In the genomic region with DNA sequence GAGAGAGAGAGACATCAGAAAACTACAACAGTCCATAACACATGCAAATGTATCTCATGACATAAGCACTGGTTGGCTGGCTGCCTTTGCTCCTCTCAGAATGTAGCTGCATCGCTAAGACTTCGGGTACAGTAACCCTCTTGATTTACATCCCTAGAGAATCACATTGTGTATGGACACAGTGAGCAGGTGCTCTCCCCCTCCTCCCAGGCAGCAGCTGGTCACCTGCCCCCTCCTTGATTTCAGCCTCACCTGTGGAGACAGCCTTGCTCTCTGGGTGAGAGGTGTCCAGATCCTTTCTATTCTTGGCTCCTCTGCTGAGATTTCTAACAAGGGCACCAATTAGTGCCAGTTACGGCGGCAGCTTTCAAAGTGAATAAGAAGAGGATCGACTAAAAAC, we compare ENCODE assay signal across 14 mouse cellular contexts.
DNase-seq lines count a peak whose midpoint lies in the region; ATAC-seq lines count a peak whose summit lies in the region.
"Had no signal": no experiment of that assay in that cellular context is flagged by ENCODE, and none has a peak within 500 bp of the region (broad histone marks: within the 10 kb centered on the region; RNA-seq: fewer than 3 reads in every experiment).

No protein-coding gene starts in this region.

- no peak overlapping the region for H3K27ac ChIP-seq in heart, embryonic 13.5 days (replicated peaks)
- no peak overlapping the region for H3K27ac ChIP-seq in midbrain, embryonic 13.5 days
- no peak overlapping the region for H3K27ac ChIP-seq in midbrain, embryonic 11.5 days (ENCODE audit: low read depth, low read length)
- peak overlapping the region; percentile 60 for H3K27ac ChIP-seq in forebrain, embryonic 15.5 days (replicated peaks)
- H3K27ac ChIP-seq in midbrain, embryonic 15.5 days = 0 out of 2 replicates have a peak overlapping the region, but pooled peaks have one; percentile 34
- H3K27ac ChIP-seq: neural tube, embryonic 15.5 days had no signal

- WGBS in heart, embryonic 13.5 days = 44% methylated on average over 5 of the region's 5 CpGs
- WGBS in midbrain, embryonic 13.5 days = 43% methylated on average over 5 of the region's 5 CpGs
- 75% methylated on average over 5 of the region's 5 CpGs for WGBS in midbrain, embryonic 11.5 days
- WGBS in forebrain, embryonic 15.5 days = 7% methylated on average over 5 of the region's 5 CpGs
- 35% methylated on average over 5 of the region's 5 CpGs for WGBS in midbrain, embryonic 15.5 days

- H3K27me3 ChIP-seq in heart, embryonic 13.5 days (replicated peaks) = no peaks in the 10 kb centered on the region
- no peaks in the 10 kb centered on the region for H3K27me3 ChIP-seq in midbrain, embryonic 13.5 days
- no peaks in the 10 kb centered on the region for H3K27me3 ChIP-seq in midbrain, embryonic 11.5 days (ENCODE audit: control insufficient read depth, insufficient read depth, low read length)
- H3K27me3 ChIP-seq in forebrain, embryonic 15.5 days = no peaks in the 10 kb centered on the region
- no peaks in the 10 kb centered on the region for H3K27me3 ChIP-seq in midbrain, embryonic 15.5 days (replicated peaks)
- H3K27me3 ChIP-seq: neural tube, embryonic 15.5 days had no signal

- H3K9me3 ChIP-seq in heart, embryonic 13.5 days = no peaks in the 10 kb centered on the region
- no peaks in the 10 kb centered on the region for H3K9me3 ChIP-seq in midbrain, embryonic 13.5 days
- H3K9me3 ChIP-seq in midbrain, embryonic 11.5 days (ENCODE audit: control insufficient read depth, low read length) = no peaks in the 10 kb centered on the region
- H3K9me3 ChIP-seq in forebrain, embryonic 15.5 days = no peaks in the 10 kb centered on the region
- no peaks in the 10 kb centered on the region for H3K9me3 ChIP-seq in midbrain, embryonic 15.5 days
- H3K9me3 ChIP-seq: neural tube, embryonic 15.5 days had no signal

- no peak overlapping the region for H3K9ac ChIP-seq in heart, embryonic 13.5 days
- H3K9ac ChIP-seq in midbrain, embryonic 13.5 days (replicated peaks) = no peak overlapping the region
- H3K9ac ChIP-seq in midbrain, embryonic 11.5 days (ENCODE audit: low read length) = no peak overlapping the region
- no peak overlapping the region for H3K9ac ChIP-seq in forebrain, embryonic 15.5 days (replicated peaks)
- H3K9ac ChIP-seq in midbrain, embryonic 15.5 days = no peak overlapping the region
- H3K9ac ChIP-seq: neural tube, embryonic 15.5 days had no signal

- no peak for DNase-seq in heart, adult 11 months
- no peak for DNase-seq in midbrain, embryonic 11.5 days (ENCODE audit: low spot score, missing footprints)
- no peak for DNase-seq in urinary bladder, postnatal 4 days (ENCODE audit: low spot score in 2 of 2)
- DNase-seq: adrenal gland, postnatal 14 days; gastrocnemius, postnatal 14 days; kidney, adult 9 months; thymus, adult 18-20 months had no signal

- no peaks in the 10 kb centered on the region for H3K36me3 ChIP-seq in heart, embryonic 13.5 days
- no peaks in the 10 kb centered on the region for H3K36me3 ChIP-seq in midbrain, embryonic 13.5 days
- no peaks in the 10 kb centered on the region for H3K36me3 ChIP-seq in midbrain, embryonic 11.5 days (ENCODE audit: control insufficient read depth, insufficient read depth, low read length)
- H3K36me3 ChIP-seq in forebrain, embryonic 15.5 days = no peaks in the 10 kb centered on the region
- no peaks in the 10 kb centered on the region for H3K36me3 ChIP-seq in midbrain, embryonic 15.5 days (replicated peaks)
- H3K36me3 ChIP-seq: neural tube, embryonic 15.5 days had no signal

- ATAC-seq in heart, embryonic 13.5 days (ENCODE audit: extremely low read depth, insufficient number of reproducible peaks, low FRiP score, low TSS enrichment) = no peak
- peak; percentile 55; the same call in 1 of the 2 replicates for ATAC-seq in midbrain, embryonic 13.5 days
- ATAC-seq in midbrain, embryonic 11.5 days (ENCODE audit: low FRiP score) = no peak
- peak; percentile 85 for ATAC-seq in forebrain, embryonic 15.5 days (replicated peaks)
- ATAC-seq in midbrain, embryonic 15.5 days (replicated peaks) = peak; percentile 71
- ATAC-seq: CD4-positive, CD25-positive, alpha-beta regulatory T cell, adult 4 months; lung, postnatal 0 days had no signal

- no peak overlapping the region for H3K4me3 ChIP-seq in heart, embryonic 13.5 days
- no peak overlapping the region for H3K4me3 ChIP-seq in midbrain, embryonic 13.5 days (replicated peaks)
- no peak overlapping the region for H3K4me3 ChIP-seq in midbrain, embryonic 11.5 days (ENCODE audit: low read depth, low read length)
- H3K4me3 ChIP-seq in forebrain, embryonic 15.5 days = no peak overlapping the region
- H3K4me3 ChIP-seq in midbrain, embryonic 15.5 days = no peak overlapping the region
- H3K4me3 ChIP-seq: neural tube, embryonic 15.5 days had no signal

- H3K4me1 ChIP-seq in heart, embryonic 13.5 days = 0 out of 2 replicates have a peak, but pooled peaks cover 2% of the 10 kb centered on the region
- H3K4me1 ChIP-seq in midbrain, embryonic 13.5 days (replicated peaks) = peaks cover 11% of the 10 kb centered on the region
- H3K4me1 ChIP-seq in midbrain, embryonic 11.5 days (ENCODE audit: control insufficient read depth, insufficient read depth, low read length) = no peaks in the 10 kb centered on the region
- peaks cover 14% of the 10 kb centered on the region for H3K4me1 ChIP-seq in forebrain, embryonic 15.5 days
- peaks cover 3% of the 10 kb centered on the region for H3K4me1 ChIP-seq in midbrain, embryonic 15.5 days

- H3K4me2 ChIP-seq in heart, embryonic 13.5 days = peak overlapping the region; percentile 22; the same call in 1 of the 2 replicates
- H3K4me2 ChIP-seq in midbrain, embryonic 13.5 days (replicated peaks) = no peak overlapping the region; the same call in 1 of the 2 replicates
- no peak overlapping the region for H3K4me2 ChIP-seq in midbrain, embryonic 11.5 days
- H3K4me2 ChIP-seq in forebrain, embryonic 15.5 days (replicated peaks) = peak overlapping the region; percentile 33
- H3K4me2 ChIP-seq in midbrain, embryonic 15.5 days = no peak overlapping the region
- H3K4me2 ChIP-seq: neural tube, embryonic 15.5 days had no signal

Comparison
In these comparisons a context has a peak if more than half of its experiments do, and no peak if none do; other contexts are left out.
1. ATAC-seq: peak in midbrain, embryonic 13.5 days (single experiment), forebrain, embryonic 15.5 days (single experiment) and midbrain, embryonic 15.5 days (single experiment); none in heart, embryonic 13.5 days (single experiment) and midbrain, embryonic 11.5 days (single experiment).
2. H3K27ac ChIP-seq: peak in forebrain, embryonic 15.5 days (single experiment) and midbrain, embryonic 15.5 days (single experiment); none in heart, embryonic 13.5 days (single experiment), midbrain, embryonic 13.5 days (single experiment) and midbrain, embryonic 11.5 days (single experiment).
3. H3K4me2 ChIP-seq: peak in heart, embryonic 13.5 days (single experiment) and forebrain, embryonic 15.5 days (single experiment); none in midbrain, embryonic 13.5 days (single experiment), midbrain, embryonic 11.5 days (single experiment) and midbrain, embryonic 15.5 days (single experiment).